Mouse (Mus musculus): ENCODE results near the gene Lcat. TPM values are rescaled to one million over a fixed set of nuclear protein-coding genes. Genes with fewer than 3 reads are reported as not detected.

The Lcat gene
- polyA plus RNA-seq, 1 experiment from 2014 or later = 1.2 TPM

DNA sequence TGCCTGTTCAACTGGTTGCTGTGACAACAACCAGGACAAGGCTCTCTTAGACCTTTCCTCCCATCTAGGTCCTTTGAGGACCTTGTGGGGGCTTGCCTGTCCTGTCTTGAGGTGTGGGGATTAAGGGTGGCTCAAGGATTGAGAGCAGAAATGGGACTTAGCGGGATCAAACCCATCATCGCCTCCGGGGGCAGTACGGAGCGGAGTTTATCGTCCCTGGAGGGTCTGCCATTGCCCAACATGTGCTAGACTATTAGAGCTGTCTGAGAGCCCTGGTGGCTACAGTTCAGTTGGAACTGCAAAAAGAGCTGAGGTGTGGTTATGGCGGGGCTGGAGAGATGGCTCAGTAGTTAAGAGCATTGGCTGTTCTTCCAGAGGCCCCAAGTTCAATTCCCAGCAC, 32.2 kb upstream of the Lcat start:
- no peaks in the 10 kb centered on the region for H3K9me3 ChIP-seq (ENCODE audit: control insufficient read depth, low read length)
- no peak overlapping the region for H3K4me3 ChIP-seq (ENCODE audit: control insufficient read depth in 1 of 2, insufficient read depth in 1 of 2, low read depth in 1 of 2, low read length in 2 of 2)
- no peaks in the 10 kb centered on the region for H3K4me1 ChIP-seq (ENCODE audit: control insufficient read depth in 2 of 2, insufficient read depth in 2 of 2, low read length in 2 of 2)
- 66% methylated on average over 7 of the region's 7 CpGs for WGBS
- H3K4me2 ChIP-seq (ENCODE audit: low read length) = no peak overlapping the region
- no peaks in the 10 kb centered on the region for H3K27me3 ChIP-seq (ENCODE audit: control insufficient read depth, insufficient read depth, low read length)
- H3K36me3 ChIP-seq (ENCODE audit: control insufficient read depth, insufficient read depth, low read length) = no peaks in the 10 kb centered on the region
- no peak for ATAC-seq (ENCODE audit: insufficient number of reproducible peaks, insufficient read depth, low FRiP score, low read depth)
- H3K9ac ChIP-seq (ENCODE audit: low read length) = no peak overlapping the region
- H3K27ac ChIP-seq (replicated peaks in 1 of 2; ENCODE audit: control insufficient read depth in 1 of 2, insufficient read depth in 1 of 2, low read depth in 2 of 2, low read length in 2 of 2) = no peak overlapping the region

- Histone ChIP-seq H3K4me2 (ENCODE audit: low read length) (no peak overlapping the region), H3K9me3 (ENCODE audit: control insufficient read depth, low read length) (no peaks in the 10 kb centered on the region), H3K36me3 (ENCODE audit: control insufficient read depth, insufficient read depth, low read length) (no peaks in the 10 kb centered on the region), H3K27me3 (ENCODE audit: control insufficient read depth, insufficient read depth, low read length) (no peaks in the 10 kb centered on the region), H3K9ac (ENCODE audit: low read length) (no peak overlapping the region), H3K4me1 (ENCODE audit: control insufficient read depth in 2 of 2, insufficient read depth in 2 of 2, low read length in 2 of 2) (peaks cover 8 to 18% of the 10 kb centered on the region in 2 experiments), H3K4me3 (ENCODE audit: control insufficient read depth in 1 of 2, insufficient read depth in 1 of 2, low read depth in 1 of 2, low read length in 2 of 2) (no peak overlapping the region), H3K27ac (replicated peaks in 1 of 2; ENCODE audit: control insufficient read depth in 1 of 2, insufficient read depth in 1 of 2, low read depth in 2 of 2, low read length in 2 of 2) (no peak overlapping the region)
- WGBS = 74% methylated on average over 8 of the region's 8 CpGs
- ATAC-seq (ENCODE audit: insufficient number of reproducible peaks, insufficient read depth, low FRiP score, low read depth) = no peak
These were observed 28.0 kb upstream of the Lcat start for GRCm38 (mm10) chr8:105971019-105971720.

GRCm38 (mm10) chr8:105969367-105969766, 26.2 kb upstream of the Lcat start:
- no peak overlapping the region for H3K27ac ChIP-seq (replicated peaks in 1 of 2; ENCODE audit: control insufficient read depth in 1 of 2, insufficient read depth in 1 of 2, low read depth in 2 of 2, low read length in 2 of 2)
- no peak for ATAC-seq (ENCODE audit: insufficient number of reproducible peaks, insufficient read depth, low FRiP score, low read depth)
- WGBS = 69% methylated on average over 1 of the region's 1 CpGs
- H3K4me3 ChIP-seq (ENCODE audit: control insufficient read depth in 1 of 2, insufficient read depth in 1 of 2, low read depth in 1 of 2, low read length in 2 of 2) = no peak overlapping the region
- no peaks in the 10 kb centered on the region for H3K36me3 ChIP-seq (ENCODE audit: control insufficient read depth, insufficient read depth, low read length)
- H3K4me1 ChIP-seq (ENCODE audit: control insufficient read depth in 2 of 2, insufficient read depth in 2 of 2, low read length in 2 of 2) = peaks cover 14 to 27% of the 10 kb centered on the region in 2 experiments
- no peaks in the 10 kb centered on the region for H3K9me3 ChIP-seq (ENCODE audit: control insufficient read depth, low read length)
- no peaks in the 10 kb centered on the region for H3K27me3 ChIP-seq (ENCODE audit: control insufficient read depth, insufficient read depth, low read length)
- no peak overlapping the region for H3K9ac ChIP-seq (ENCODE audit: low read length)
- H3K4me2 ChIP-seq (ENCODE audit: low read length) = no peak overlapping the region

GRCm38 (mm10) chr8:105966692-105967311, 23.6 kb upstream of the Lcat start:
- H3K9ac ChIP-seq (ENCODE audit: low read length) = peak overlapping the region; percentile 25; the same call in 1 of the 2 replicates

DNA sequence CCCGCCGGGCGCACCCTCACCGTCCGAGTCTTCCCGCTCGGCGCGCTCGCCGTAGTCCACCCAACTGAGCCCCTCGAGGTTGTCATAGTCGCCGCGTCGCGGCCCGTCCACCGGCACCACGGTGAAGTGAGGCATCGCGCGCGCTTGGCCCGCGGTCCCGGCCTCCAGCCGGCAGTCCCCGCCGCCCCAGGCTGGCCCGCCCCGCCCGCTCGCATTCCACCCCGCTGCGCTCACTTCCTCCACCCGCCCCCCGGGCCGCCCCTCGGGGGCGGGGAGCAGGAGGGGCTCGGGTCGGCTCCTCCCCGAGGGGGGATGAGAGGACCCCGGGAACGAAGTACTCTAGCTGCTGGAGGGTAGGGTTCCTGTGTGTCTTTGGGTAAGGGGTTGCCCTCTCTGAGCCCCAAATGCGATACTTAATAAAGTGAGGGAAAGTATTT, 22.7 kb upstream of the Lcat start, which contains the start of gene Slc12a4:
Gene Slc12a4, minus strand, starts transcription at position 193 of the 437 bp plus-strand sequence.
- Histone ChIP-seq H3K9ac (ENCODE audit: low read length) (peak within 1 kb of the TSS; percentile 97), H3K27me3 (ENCODE audit: control insufficient read depth, insufficient read depth, low read length) (no peaks in the 10 kb centered on the region), H3K4me3 (ENCODE audit: control insufficient read depth in 1 of 2, insufficient read depth in 1 of 2, low read depth in 1 of 2, low read length in 2 of 2) (peak within 1 kb of the TSS; percentile 90 to 93), H3K27ac (replicated peaks in 1 of 2; ENCODE audit: control insufficient read depth in 1 of 2, insufficient read depth in 1 of 2, low read depth in 2 of 2, low read length in 2 of 2) (peak within 1 kb of the TSS; percentile 95), H3K9me3 (ENCODE audit: control insufficient read depth, low read length) (no peaks in the 10 kb centered on the region), H3K36me3 (ENCODE audit: control insufficient read depth, insufficient read depth, low read length) (0 out of 2 replicates have a peak, but pooled peaks cover 8% of the 10 kb centered on the region), H3K4me1 (ENCODE audit: control insufficient read depth in 2 of 2, insufficient read depth in 2 of 2, low read length in 2 of 2) (peaks cover 29 to 58% of the 10 kb centered on the region in 2 experiments), H3K4me2 (ENCODE audit: low read length) (peak within 1 kb of the TSS; percentile 90)
- peak; percentile 90 for ATAC-seq (ENCODE audit: insufficient number of reproducible peaks, insufficient read depth, low FRiP score, low read depth)
- under 1% methylated on average over 39 of the region's 47 CpGs for WGBS

More at GRCm38 (mm10) chr8:105966692-105967311, 23.6 kb upstream of the Lcat start:
- Histone ChIP-seq H3K4me1 (ENCODE audit: control insufficient read depth in 2 of 2, insufficient read depth in 2 of 2, low read length in 2 of 2) (peaks cover 22 to 50% of the 10 kb centered on the region in 2 experiments), H3K4me2 (ENCODE audit: low read length) (peak overlapping the region; percentile 90), H3K27ac (replicated peaks in 1 of 2; ENCODE audit: control insufficient read depth in 1 of 2, insufficient read depth in 1 of 2, low read depth in 2 of 2, low read length in 2 of 2) (peak overlapping the region; percentile 53 to 95), H3K9me3 (ENCODE audit: control insufficient read depth, low read length) (no peaks in the 10 kb centered on the region), H3K27me3 (ENCODE audit: control insufficient read depth, insufficient read depth, low read length) (no peaks in the 10 kb centered on the region), H3K4me3 (ENCODE audit: control insufficient read depth in 1 of 2, insufficient read depth in 1 of 2, low read depth in 1 of 2, low read length in 2 of 2) (peak overlapping the region; percentile 5 to 90; a peak in 2 of 4 replicates), H3K36me3 (ENCODE audit: control insufficient read depth, insufficient read depth, low read length) (0 out of 2 replicates have a peak, but pooled peaks cover 8% of the 10 kb centered on the region)
- ATAC-seq (ENCODE audit: insufficient number of reproducible peaks, insufficient read depth, low FRiP score, low read depth) = no peak
- WGBS = 6% methylated on average over 19 of the region's 19 CpGs

- H3K9ac ChIP-seq (ENCODE audit: low read length) = peak overlapping the region; percentile 97
- WGBS = under 1% methylated on average over 37 of the region's 40 CpGs
- H3K4me2 ChIP-seq (ENCODE audit: low read length) = peak overlapping the region; percentile 90
- H3K9me3 ChIP-seq (ENCODE audit: control insufficient read depth, low read length) = no peaks in the 10 kb centered on the region
- peaks cover 29 to 58% of the 10 kb centered on the region in 2 experiments for H3K4me1 ChIP-seq (ENCODE audit: control insufficient read depth in 2 of 2, insufficient read depth in 2 of 2, low read length in 2 of 2)
- H3K27me3 ChIP-seq (ENCODE audit: control insufficient read depth, insufficient read depth, low read length) = no peaks in the 10 kb centered on the region
- H3K4me3 ChIP-seq (ENCODE audit: control insufficient read depth in 1 of 2, insufficient read depth in 1 of 2, low read depth in 1 of 2, low read length in 2 of 2) = peak overlapping the region; percentile 90 to 93
- peak; percentile 56 for ATAC-seq (ENCODE audit: insufficient number of reproducible peaks, insufficient read depth, low FRiP score, low read depth)
- peak overlapping the region; percentile 95 for H3K27ac ChIP-seq (replicated peaks in 1 of 2; ENCODE audit: control insufficient read depth in 1 of 2, insufficient read depth in 1 of 2, low read depth in 2 of 2, low read length in 2 of 2)
- peaks cover 11% of the 10 kb centered on the region; the same call in 1 of the 2 replicates for H3K36me3 ChIP-seq (ENCODE audit: control insufficient read depth, insufficient read depth, low read length)
These were observed 22.2 kb upstream of the Lcat start for GRCm38 (mm10) chr8:105965266-105965904.

DNA sequence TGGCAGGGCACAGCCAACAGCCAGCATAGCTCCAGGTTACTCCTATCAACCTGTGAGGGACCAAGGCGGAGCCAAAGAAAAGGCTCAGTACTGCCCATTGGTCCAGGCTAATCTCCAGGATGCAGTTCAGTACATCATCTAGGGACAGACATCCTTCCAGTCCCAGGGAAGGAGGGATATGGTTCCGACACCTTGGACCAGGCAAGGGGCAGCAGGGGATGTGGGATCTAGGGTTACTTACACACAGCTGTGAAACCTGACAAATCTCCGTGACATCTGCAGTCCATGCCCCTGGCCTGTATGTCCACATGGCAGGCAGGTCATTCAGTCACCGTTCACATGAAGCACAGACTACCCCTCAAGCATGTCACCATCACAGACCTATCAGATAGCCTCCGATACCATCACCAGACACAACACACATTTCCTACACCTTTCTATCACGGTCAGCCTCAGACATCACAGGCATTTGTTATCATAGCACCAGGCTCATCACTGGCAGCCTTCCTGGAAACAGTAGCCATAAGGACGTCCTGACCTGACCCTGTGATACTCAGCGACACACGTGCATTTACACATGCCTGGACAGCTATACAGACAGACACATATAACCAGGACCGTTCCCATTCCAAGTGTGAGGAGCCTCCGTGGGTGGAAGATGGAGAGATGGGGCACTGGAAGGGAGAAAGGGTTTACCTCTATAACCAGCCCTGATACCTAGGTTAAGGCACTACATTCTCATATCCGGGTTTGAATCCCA, 21.5 kb upstream of the Lcat start:
- Histone ChIP-seq H3K27ac (replicated peaks in 1 of 2; ENCODE audit: control insufficient read depth in 1 of 2, insufficient read depth in 1 of 2, low read depth in 2 of 2, low read length in 2 of 2) (peak overlapping the region in 1 of 2 experiments; percentile 95; a peak in 2 of 4 replicates), H3K4me1 (ENCODE audit: control insufficient read depth in 2 of 2, insufficient read depth in 2 of 2, low read length in 2 of 2) (peaks cover 29 to 61% of the 10 kb centered on the region in 2 experiments)
- WGBS = 38% methylated on average over 12 of the region's 12 CpGs

More for the DNA sequence above, 21.5 kb upstream of the Lcat start:
- Histone ChIP-seq H3K27me3 (ENCODE audit: control insufficient read depth, insufficient read depth, low read length) (no peaks in the 10 kb centered on the region), H3K9me3 (ENCODE audit: control insufficient read depth, low read length) (no peaks in the 10 kb centered on the region), H3K4me3 (ENCODE audit: control insufficient read depth in 1 of 2, insufficient read depth in 1 of 2, low read depth in 1 of 2, low read length in 2 of 2) (peak overlapping the region; percentile 90 to 93), H3K9ac (ENCODE audit: low read length) (peak overlapping the region; percentile 97), H3K36me3 (ENCODE audit: control insufficient read depth, insufficient read depth, low read length) (peaks cover 18% of the 10 kb centered on the region), H3K4me2 (ENCODE audit: low read length) (peak overlapping the region; percentile 90)
- no peak for ATAC-seq (ENCODE audit: insufficient number of reproducible peaks, insufficient read depth, low FRiP score, low read depth)
